Mouse (Mus musculus): ENCODE results near the gene Cdc5l. TPM values are rescaled to one million over a fixed set of nuclear protein-coding genes. Genes with fewer than 3 reads are reported as not detected.

The Cdc5l gene
- 54.4 TPM for polyA plus RNA-seq (2014; fragmentation: Illumina TruSeq; extraction: RNeasy Lipid Tissue Mini Kit (QIAGEN cat#74804); ENCODE audit: low replicate concordance)

DNA sequence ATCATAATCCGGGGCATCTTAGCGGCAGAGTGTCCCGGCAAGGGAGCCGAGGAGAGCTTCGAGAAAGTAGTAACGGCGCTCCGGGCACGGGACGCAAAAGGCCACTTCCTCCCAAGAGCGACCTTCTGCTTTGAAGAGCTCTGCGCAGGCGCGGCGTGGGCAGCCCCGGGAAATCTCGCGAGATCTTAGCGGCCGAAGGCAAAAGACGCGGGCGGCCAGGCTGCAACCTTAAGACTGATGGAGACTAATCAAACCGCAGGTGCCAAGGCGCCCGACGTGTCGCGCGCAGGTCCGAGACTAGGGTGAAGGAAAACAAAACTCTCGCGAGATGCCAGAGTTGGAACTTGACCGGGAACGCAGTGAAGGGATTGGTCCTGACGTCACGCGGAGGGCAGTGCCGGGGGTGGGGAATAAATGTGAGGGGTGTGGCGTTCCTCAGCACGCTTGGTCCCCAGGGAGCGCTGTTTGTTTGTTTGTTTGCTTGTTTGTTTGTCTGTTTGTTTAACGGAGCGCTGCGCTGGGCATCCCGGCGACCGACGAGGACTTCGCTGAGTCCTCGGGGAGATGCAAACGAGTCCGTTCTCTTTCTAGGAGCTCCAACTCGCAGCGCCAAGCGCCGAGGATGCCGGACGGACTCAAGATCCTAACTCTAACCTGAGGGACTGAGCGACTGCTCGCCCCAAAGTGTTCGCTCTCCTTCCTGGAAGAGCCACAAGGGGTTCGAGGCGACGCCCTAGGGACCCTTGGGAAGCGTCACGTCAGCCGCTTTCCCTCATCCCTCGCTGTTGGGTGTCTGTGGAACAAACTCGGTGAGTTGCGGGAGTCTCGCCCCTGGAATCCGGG is at the start of gene Cdc5l:
TSS of gene Cdc5l (minus strand) at position 319 of the 843 bp plus-strand sequence.

DNA sequence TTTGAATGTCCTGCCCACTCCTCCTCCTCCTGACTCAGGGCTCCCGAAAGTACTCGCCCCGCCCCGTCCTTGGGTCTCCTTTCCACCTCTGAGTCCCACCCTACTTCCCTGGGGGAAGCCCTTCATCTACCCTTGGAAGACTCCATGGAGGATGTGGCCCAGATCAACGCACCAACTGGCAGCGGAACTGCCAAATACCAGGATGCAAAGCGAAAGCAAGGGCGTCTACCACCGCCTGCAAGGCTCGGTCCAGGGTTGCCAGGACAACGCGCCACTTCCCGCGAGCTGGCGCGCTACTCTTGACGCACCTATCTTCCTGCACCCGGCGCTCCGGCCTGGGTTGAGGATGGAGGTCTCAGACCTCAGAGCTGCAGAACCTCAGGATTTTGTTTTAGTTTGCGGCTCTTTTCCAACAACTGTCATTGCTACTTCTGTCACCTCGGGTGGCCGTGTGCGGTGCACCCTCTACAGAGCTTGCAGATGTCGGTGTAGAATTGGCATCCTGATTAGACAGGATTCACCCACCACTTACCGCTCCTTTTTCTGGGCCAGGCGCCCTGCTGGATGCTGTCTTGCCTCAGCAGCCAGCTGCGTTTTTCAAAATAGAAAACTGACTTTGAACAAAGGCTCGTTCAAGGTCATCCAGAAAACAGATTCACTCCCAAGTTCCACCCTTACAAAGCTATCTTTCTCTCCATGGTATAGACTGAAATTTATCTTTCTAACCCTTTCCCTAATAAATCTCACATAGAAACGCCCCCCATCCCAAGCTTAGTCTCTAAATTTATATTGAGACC is 41.3 kb upstream of the Cdc5l start, which contains the start of gene Spats1:
TSS of gene Spats1 (minus strand) at position 747 of the 797 bp plus-strand sequence.

Other genes starting within 250 kb of the Cdc5l start
- not detected for gene Spats1, start 41.7 kb upstream of the Cdc5l start, polyA plus RNA-seq (2014; fragmentation: Illumina TruSeq; extraction: RNeasy Lipid Tissue Mini Kit (QIAGEN cat#74804); ENCODE audit: low replicate concordance)
- not detected for gene Aars2, start 73.1 kb upstream of the Cdc5l start, polyA plus RNA-seq (2014; fragmentation: Illumina TruSeq; extraction: RNeasy Lipid Tissue Mini Kit (QIAGEN cat#74804); ENCODE audit: low replicate concordance)
- gene Tcte1, start 89.7 kb upstream of the Cdc5l start, polyA plus RNA-seq (2014; fragmentation: Illumina TruSeq; extraction: RNeasy Lipid Tissue Mini Kit (QIAGEN cat#74804); ENCODE audit: low replicate concordance) = not detected
- gene Tmem151b, start 115.9 kb upstream of the Cdc5l start, polyA plus RNA-seq (2014; fragmentation: Illumina TruSeq; extraction: RNeasy Lipid Tissue Mini Kit (QIAGEN cat#74804); ENCODE audit: low replicate concordance) = not detected
- gene Nfkbie, start 122.0 kb upstream of the Cdc5l start, polyA plus RNA-seq (2014; fragmentation: Illumina TruSeq; extraction: RNeasy Lipid Tissue Mini Kit (QIAGEN cat#74804); ENCODE audit: low replicate concordance) = 1.1 TPM
- gene Slc35b2, start 130.1 kb upstream of the Cdc5l start, polyA plus RNA-seq (2014; fragmentation: Illumina TruSeq; extraction: RNeasy Lipid Tissue Mini Kit (QIAGEN cat#74804); ENCODE audit: low replicate concordance) = 1.3 TPM
- 585 TPM for gene Hsp90ab1, start 139.5 kb upstream of the Cdc5l start, polyA plus RNA-seq (2014; fragmentation: Illumina TruSeq; extraction: RNeasy Lipid Tissue Mini Kit (QIAGEN cat#74804); ENCODE audit: low replicate concordance)
- 0.82 TPM for gene Slc29a1, start 165.9 kb upstream of the Cdc5l start, polyA plus RNA-seq (2014; fragmentation: Illumina TruSeq; extraction: RNeasy Lipid Tissue Mini Kit (QIAGEN cat#74804); ENCODE audit: low replicate concordance)
- not detected for gene Mymx, start 168.4 kb upstream of the Cdc5l start, polyA plus RNA-seq (2014; fragmentation: Illumina TruSeq; extraction: RNeasy Lipid Tissue Mini Kit (QIAGEN cat#74804); ENCODE audit: low replicate concordance)
- gene Capn11, start 225.6 kb upstream of the Cdc5l start, polyA plus RNA-seq (2014; fragmentation: Illumina TruSeq; extraction: RNeasy Lipid Tissue Mini Kit (QIAGEN cat#74804); ENCODE audit: low replicate concordance) = 0.63 TPM